Mouse (Mus musculus) CH12.LX (cell line): ENCODE results near the gene Gm20538.

ENCODE experiments used
- CTCF ChIP-seq, 2 experiments: IDR thresholded peaks in 1 of 2; conservative IDR thresholded peaks in 1 of 2; 2 replicates each; pipeline ENCODE4 v1.5.1; 2011 to 2012; ENCODE audit warnings: low read depth in 2 of 2, low read length in 2 of 2, improper control_type of control experiment in 1 of 2, inconsistent platforms in 1 of 2, mild to moderate bottlenecking in 1 of 2, moderate library complexity in 1 of 2
- EP300 ChIP-seq: IDR thresholded peaks from 2 replicates; pipeline ENCODE4 v1.6.1; 2011; ENCODE audit warnings: low read length, improper control_type of control experiment
- MAFK ChIP-seq: IDR thresholded peaks from 2 replicates; pipeline ENCODE4 v1.6.1; 2011; ENCODE audit warnings: low read length, improper control_type of control experiment; ENCODE audit not compliant: insufficient replicate concordance
- POLR2A ChIP-seq: IDR thresholded peaks from 2 replicates; pipeline ENCODE4 v1.6.1; 2011; ENCODE audit warnings: low read depth, mild to moderate bottlenecking, improper control_type of control experiment, low read length
- POLR2AphosphoS2 ChIP-seq: IDR thresholded peaks from 2 replicates; pipeline ENCODE4 v1.6.1; 2011; ENCODE audit warnings: low read depth, low read length, improper control_type of control experiment
- SMC3 ChIP-seq: IDR thresholded peaks from 2 replicates; pipeline ENCODE4 v1.6.1; 2011; ENCODE audit warnings: low read depth, low read length, improper control_type of control experiment
- USF2 ChIP-seq: conservative IDR thresholded peaks from 2 replicates; pipeline ENCODE4 v1.6.1; 2011; ENCODE audit warnings: low read depth, low read length, improper control_type of control experiment
- ZMIZ1 ChIP-seq: IDR thresholded peaks from 2 replicates; pipeline ENCODE4 v1.6.1; 2012; ENCODE audit warnings: low read depth, mild to moderate bottlenecking, inconsistent platforms, low read length, improper control_type of control experiment

DNA sequence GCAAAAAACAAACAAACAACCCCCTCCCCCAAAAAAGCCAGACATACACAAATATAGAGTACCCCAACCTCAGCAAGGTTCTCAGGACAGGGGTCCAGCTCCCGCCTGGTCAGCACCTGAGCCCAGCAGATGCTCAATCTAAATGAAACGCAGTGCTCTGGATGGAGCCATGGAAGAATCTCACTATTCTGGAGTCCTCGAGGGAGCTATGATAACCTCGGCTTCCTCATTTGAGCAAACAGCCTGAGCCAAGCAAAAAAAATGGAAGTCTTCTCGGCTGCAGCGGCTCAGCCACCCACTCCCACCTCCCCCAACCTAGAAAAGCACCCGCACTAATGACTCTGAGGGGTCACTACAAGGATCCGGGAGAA lies 1.8 kb upstream of the Gm20538 start:
- TF ChIP-seq POLR2A: no peak
- TF ChIP-seq USF2: no peak
- no peak for TF ChIP-seq CTCF (conservative IDR thresholded peaks at IDR 0.05 in 1 of 2, IDR thresholded peaks at IDR 0.05 in 1 of 2; ENCODE audit: low read depth in 2 of 2, low read length in 2 of 2)
- TF ChIP-seq ZMIZ1: no peak
- no peak for TF ChIP-seq SMC3
- TF ChIP-seq POLR2AphosphoS2: no peak
- no peak for TF ChIP-seq MAFK
- TF ChIP-seq EP300: no peak
